Mouse (Mus musculus) embryonic facial prominence, embryonic 11.5 days (tissue): Measurements from ENCODE around the gene Trp53. TPM values are rescaled to one million over a fixed set of nuclear protein-coding genes. Genes with fewer than 3 reads are reported as not detected.

ENCODE experiments used
- ATAC-seq: fragments of 200-750 bp; cut with Nextera tagmentation; replicated peaks from 2 replicates; pipeline ENCODE4 v1.8.0; 2017; ENCODE audit warnings: low read depth; ENCODE audit not compliant: insufficient number of reproducible peaks, low FRiP score, low TSS enrichment
- DNase-seq: peaks from one replicate; pipeline ENCODE4 v3.0.0-alpha.2; 2015; ENCODE audit warnings: low spot score
- H3K27ac ChIP-seq: fragments of 300-500 bp; sonication (generic); replicated peaks from 2 replicates; pipeline ENCODE4 v1.5.1; 2014; ENCODE audit warnings: mild to moderate bottlenecking, low read depth, low read length, control low read depth
- H3K27me3 ChIP-seq: fragments of 300-500 bp; sonication (generic); 2 replicates; pipeline ENCODE4 v1.6.1; 2014; ENCODE audit warnings: mild to moderate bottlenecking, low read length, moderate library complexity, mixed read lengths; ENCODE audit not compliant: control insufficient read depth, insufficient read depth
- H3K36me3 ChIP-seq: fragments of 300-500 bp; sonication (generic); replicated peaks from 2 replicates; pipeline ENCODE4 v1.6.1; 2014; ENCODE audit warnings: low read depth, mild to moderate bottlenecking, low read length, moderate library complexity, mixed read lengths; ENCODE audit not compliant: control insufficient read depth, insufficient read depth
- H3K4me1 ChIP-seq: fragments of 300-500 bp; sonication (generic); 2 replicates; pipeline ENCODE4 v1.6.1; 2014; ENCODE audit warnings: low read length, mixed read lengths; ENCODE audit not compliant: control insufficient read depth, insufficient read depth
- H3K4me2 ChIP-seq: fragments of 300-500 bp; sonication (generic); 2 replicates; pipeline ENCODE4 v1.6.1; 2014; ENCODE audit warnings: low read depth, mild to moderate bottlenecking, control low read depth, low read length, moderate library complexity
- H3K4me3 ChIP-seq: fragments of 300-500 bp; sonication (generic); 2 replicates; pipeline ENCODE4 v1.5.1; 2014; ENCODE audit warnings: low read depth, low read length, control low read depth
- H3K9ac ChIP-seq: fragments of 300-500 bp; sonication (generic); replicated peaks from 2 replicates; pipeline ENCODE4 v1.6.1; 2014; ENCODE audit warnings: mild to moderate bottlenecking, control low read depth, low read length
- H3K9me3 ChIP-seq: fragments of 300-500 bp; sonication (generic); replicated peaks from 2 replicates; pipeline ENCODE4 v1.6.1; 2016; ENCODE audit warnings: mild to moderate bottlenecking, low read length, inconsistent platforms, mixed read lengths; ENCODE audit not compliant: control insufficient read depth
- WGBS: fragments of 180-500 bp; shearing (Covaris S2); extraction: QIAGEN DNeasy Blood & Tissue Kit; methylation state at CpG from one replicate; pipeline ENCODE4 v1.1.7; 2014; 5-methylcytosine and 5-hydroxymethylcytosine counted together
- microRNA counts: library from miRNA; unstranded; fragments of <30 nt; microRNA quantifications from one replicate; lab custom pipeline; 2016
- microRNA-seq: library from miRNA; unstranded; fragments of <30 nt; microRNA quantifications from one replicate; pipeline ENCODE4, GENCODE M21; 2016; ENCODE audit warnings: borderline number of aligned reads
- polyA plus RNA-seq: library from polyadenylated mRNA; unstranded; fragments of >200 nt; fragmentation: Nextera tagmentation; extraction: Ambion mirVana; gene quantifications from 2 replicates; pipeline ENCODE4 v1.2.1, GENCODE M21; 2014

The Trp53 gene
- polyA plus RNA-seq, 1 experiment from 2014 or later = 200 TPM

DNA sequence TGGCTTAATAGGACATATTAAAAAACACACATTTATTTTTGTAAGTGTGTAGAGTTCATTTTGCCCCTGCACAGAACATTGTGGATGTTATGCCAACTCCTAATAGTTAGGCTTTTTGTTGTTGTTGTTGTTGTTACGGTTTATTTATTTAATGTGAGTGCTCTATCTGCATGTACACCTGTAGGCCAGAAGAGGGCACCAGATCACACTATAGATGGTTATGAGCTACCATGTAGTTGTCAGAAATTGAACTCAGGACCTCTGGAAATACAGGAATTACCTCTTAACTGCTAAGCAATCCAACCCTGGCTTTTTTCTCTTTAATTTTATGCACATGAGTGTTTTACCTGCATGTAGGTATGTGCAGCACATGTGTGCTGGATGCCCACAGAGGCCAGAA, 49.6 kb downstream of the Trp53 start:
- Histone ChIP-seq H3K9ac (no peak overlapping the region), H3K27me3 (no peaks in the 10 kb centered on the region), H3K4me1 (no peaks in the 10 kb centered on the region), H3K4me2 (no peak overlapping the region), H3K9me3 (no peaks in the 10 kb centered on the region), H3K4me3 (no peak overlapping the region), H3K27ac (no peak overlapping the region), H3K36me3 (no peaks in the 10 kb centered on the region; the same call in 1 of the 2 replicates)
- no peak for ATAC-seq
- DNase-seq = peak; percentile 32
- 67% methylated on average over 1 of the region's 1 CpGs for WGBS

DNA sequence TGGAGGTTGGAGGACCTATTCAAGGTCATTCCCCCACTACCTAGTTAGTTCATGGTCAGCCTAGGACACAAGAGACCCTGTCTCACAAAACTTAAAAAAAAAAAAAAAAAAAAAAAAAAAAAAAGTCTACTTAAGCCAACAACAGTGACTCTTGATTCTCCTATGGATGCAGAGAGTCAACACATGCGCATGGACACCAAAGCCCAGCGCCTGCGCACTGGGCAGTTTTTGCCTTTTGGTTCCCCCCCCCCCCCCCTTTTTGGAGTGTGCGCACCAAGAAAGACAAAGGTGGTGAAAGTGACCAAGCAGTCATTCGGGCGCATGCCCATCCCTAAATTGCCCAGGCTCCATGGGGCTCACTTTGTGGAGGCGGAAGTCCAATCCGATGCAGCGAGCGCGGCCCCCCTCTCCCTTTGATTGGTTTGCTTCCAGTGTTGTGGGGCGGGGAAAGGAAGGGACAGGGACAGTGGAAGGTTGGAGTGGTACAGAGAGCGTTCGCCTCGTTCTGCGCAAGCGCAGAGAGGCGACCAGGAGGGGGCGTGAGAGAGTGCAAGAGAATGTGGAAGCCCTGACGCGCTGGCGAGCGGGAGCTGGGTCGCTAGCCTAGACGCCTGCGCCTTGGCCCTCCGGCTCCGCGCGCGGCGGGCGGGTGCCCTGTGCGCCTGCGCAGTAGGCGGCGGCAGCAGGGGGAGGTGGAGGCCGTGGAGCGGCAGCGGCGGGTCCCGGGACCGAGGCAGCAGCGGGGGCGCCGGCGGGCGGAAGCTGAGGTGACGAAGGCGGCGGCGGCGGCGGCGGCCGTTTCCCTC, 52.3 kb downstream of the Trp53 start, which contains the start of gene Fxr2:
Gene Fxr2, plus strand, starts transcription at position 707 of the 806 bp plus-strand sequence.
- DNase-seq = peak; percentile 100
- no peaks in the 10 kb centered on the region for H3K9me3 ChIP-seq
- peak within 1 kb of the TSS; percentile 74 for H3K4me2 ChIP-seq
- H3K9ac ChIP-seq = peak within 1 kb of the TSS; percentile 97
- no peaks in the 10 kb centered on the region; the same call in 1 of the 2 replicates for H3K36me3 ChIP-seq
- peak; percentile 99 for ATAC-seq
- under 1% methylated on average over 38 of the region's 56 CpGs for WGBS
- H3K27me3 ChIP-seq = no peaks in the 10 kb centered on the region
- H3K27ac ChIP-seq = peak within 1 kb of the TSS; percentile 95
- H3K4me1 ChIP-seq = no peaks in the 10 kb centered on the region
- H3K4me3 ChIP-seq = peak within 1 kb of the TSS; percentile 98

DNA sequence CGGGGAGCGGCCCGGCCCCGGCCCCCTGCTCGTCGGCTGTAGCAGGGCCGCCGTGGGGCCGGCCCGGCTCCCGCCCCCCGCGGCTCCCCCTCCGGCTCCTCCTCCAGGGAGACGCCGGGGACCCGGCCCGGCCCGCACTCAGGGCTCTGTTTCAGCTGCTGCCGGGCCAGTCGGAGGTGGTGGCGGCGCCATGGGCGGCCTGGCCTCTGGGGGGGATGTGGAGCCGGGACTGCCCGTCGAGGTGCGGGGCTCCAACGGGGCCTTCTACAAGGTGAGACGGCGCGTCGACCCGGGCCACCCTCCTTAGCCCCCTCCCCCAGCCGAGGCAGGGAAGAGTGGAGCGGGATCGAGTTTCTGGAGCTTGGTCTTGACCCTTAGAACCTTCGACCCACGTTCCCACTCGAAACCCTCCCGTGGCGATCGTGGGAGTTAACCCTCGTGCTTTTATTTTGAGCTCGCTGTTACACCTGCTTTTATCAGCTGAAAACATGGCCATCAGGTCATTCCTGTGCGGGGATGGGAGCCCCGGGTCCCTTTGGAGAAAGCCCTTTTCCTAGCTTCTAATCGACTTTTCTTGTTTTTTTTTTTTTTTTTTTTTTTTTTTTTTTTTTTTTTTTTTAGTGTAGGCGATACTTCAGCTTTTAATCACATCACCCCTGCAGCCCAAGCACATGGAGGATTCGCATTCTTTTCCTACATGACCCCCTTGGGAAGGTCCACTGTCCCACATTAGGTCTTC, 53.1 kb downstream of the Trp53 start:
- ATAC-seq (peak; percentile 61), DNase-seq (no peak)
- no peaks in the 10 kb centered on the region for H3K27me3 ChIP-seq
- H3K9ac ChIP-seq = peak overlapping the region; percentile 97
- H3K9me3 ChIP-seq = no peaks in the 10 kb centered on the region
- peak overlapping the region; percentile 98 for H3K4me3 ChIP-seq
- WGBS = under 1% methylated on average over 37 of the region's 50 CpGs
- H3K36me3 ChIP-seq = no peaks in the 10 kb centered on the region; the same call in 1 of the 2 replicates
- H3K27ac ChIP-seq = peak overlapping the region; percentile 95
- no peaks in the 10 kb centered on the region for H3K4me1 ChIP-seq
- H3K4me2 ChIP-seq = peak overlapping the region; percentile 74

DNA sequence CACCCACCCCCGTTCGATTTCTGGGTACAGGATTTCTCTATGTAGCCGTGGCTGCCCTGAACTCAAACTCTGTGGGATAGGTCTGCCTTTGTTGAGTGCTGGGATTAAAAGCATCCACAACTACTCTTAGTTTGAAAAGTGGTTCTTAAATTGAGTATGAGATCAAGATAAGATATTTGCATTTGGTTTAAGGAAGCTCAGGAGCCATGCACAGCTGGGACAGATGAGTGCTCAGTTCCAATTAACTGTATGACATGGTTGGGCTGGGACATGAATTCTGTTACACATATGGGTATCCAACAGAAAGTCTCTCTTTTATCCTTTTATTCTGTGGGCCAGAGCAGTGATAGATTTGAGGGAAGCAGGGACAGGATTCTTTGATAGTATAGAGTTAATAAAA, 55.3 kb downstream of the Trp53 start:
- Histone ChIP-seq H3K4me2 (no peak overlapping the region), H3K27me3 (no peaks in the 10 kb centered on the region), H3K4me3 (no peak overlapping the region), H3K36me3 (peaks cover 3% of the 10 kb centered on the region), H3K27ac (no peak overlapping the region), H3K4me1 (no peaks in the 10 kb centered on the region), H3K9ac (no peak overlapping the region), H3K9me3 (no peaks in the 10 kb centered on the region)
- no peak for DNase-seq
- WGBS = 87% methylated on average over 3 of the region's 3 CpGs
- ATAC-seq = no peak

MicroRNAs within 50 kb of the gene (microRNA counts, 519-probe panel; counts per million panel counts)
- microRNA mmu-miR-467f (lab: Ali Mortazavi, UCI) = 2,318 counts per million, percentile 18 among the panel's probes with 10 or more counts

Small RNAs within 50 kb of the gene (microRNA-seq; reads per million reads assigned to microRNA genes)
- not detected for gene Mir467f

Other genes with a start within 250 kb of the Trp53 start
- 23.7 and 25.2 TPM in 2 replicates for gene Rnf227, start 239.9 kb upstream of the Trp53 start, polyA plus RNA-seq
- gene Chd3, start 211.0 kb upstream of the Trp53 start, polyA plus RNA-seq = 48.0 and 52.1 TPM in 2 replicates
- 123 and 135 TPM in 2 replicates for gene Naa38, start 184.9 kb upstream of the Trp53 start, polyA plus RNA-seq
- 33.3 TPM in 2 replicates for gene Cyb5d1, start 184.7 kb upstream of the Trp53 start, polyA plus RNA-seq
- 13.6 and 18.1 TPM in 2 replicates for gene Tmem88, start 182.1 kb upstream of the Trp53 start, polyA plus RNA-seq
- gene Kdm6b, start 166.7 kb upstream of the Trp53 start, polyA plus RNA-seq = 25.9 and 26.2 TPM in 2 replicates
- 1.5 and 2.1 TPM in 2 replicates for gene Dnah2, start 31.2 kb upstream of the Trp53 start, polyA plus RNA-seq
- 11.2 and 11.3 TPM in 2 replicates for gene Efnb3, start 20.2 kb upstream of the Trp53 start, polyA plus RNA-seq
- 40.2 and 40.9 TPM in 2 replicates for gene Wrap53, start 104 bp upstream of the Trp53 start, polyA plus RNA-seq
- 5.2 and 6.0 TPM in 2 replicates for gene Atp1b2, start 25.6 kb downstream of the Trp53 start, polyA plus RNA-seq
- 0.14 TPM in 1 of 2 replicates, not detected in the other for gene Shbg, start 37.5 kb downstream of the Trp53 start, polyA plus RNA-seq
- gene Sat2, start 41.7 kb downstream of the Trp53 start, polyA plus RNA-seq = 15.0 and 19.4 TPM in 2 replicates
- gene Fxr2, start 52.6 kb downstream of the Trp53 start, polyA plus RNA-seq = 24.3 and 30.9 TPM in 2 replicates
- not detected in 2 replicates for gene Sox15, start 75.0 kb downstream of the Trp53 start, polyA plus RNA-seq
- gene Mpdu1, start 82.3 kb downstream of the Trp53 start, polyA plus RNA-seq = 25.9 and 28.0 TPM in 2 replicates
- gene Cd68, start 85.8 kb downstream of the Trp53 start, polyA plus RNA-seq = 5.5 and 7.6 TPM in 2 replicates
- 959 and 1,000 TPM in 2 replicates for gene Eif4a1, start 92.1 kb downstream of the Trp53 start, polyA plus RNA-seq
- 106 and 108 TPM in 2 replicates for gene Senp3, start 101.7 kb downstream of the Trp53 start, polyA plus RNA-seq
- 0.24 and 0.42 TPM in 2 replicates for gene Tnfsf13, start 105.4 kb downstream of the Trp53 start, polyA plus RNA-seq
- gene Tnfsf12, start 115.5 kb downstream of the Trp53 start, polyA plus RNA-seq = 3.6 and 4.3 TPM in 2 replicates
- gene Tnfsfm13, start 115.7 kb downstream of the Trp53 start, polyA plus RNA-seq = 1.2 and 1.5 TPM in 2 replicates
- gene Polr2a, start 178.3 kb downstream of the Trp53 start, polyA plus RNA-seq = 51.4 and 56.5 TPM in 2 replicates
- 0.18 TPM in 1 of 2 replicates, not detected in the other for gene Slc35g3, start 181.6 kb downstream of the Trp53 start, polyA plus RNA-seq
- 1.1 and 1.2 TPM in 2 replicates for gene Zbtb4, start 185.6 kb downstream of the Trp53 start, polyA plus RNA-seq
- 3.0 and 3.6 TPM in 2 replicates for gene Chrnb1, start 215.6 kb downstream of the Trp53 start, polyA plus RNA-seq
- gene Fgf11, start 221.5 kb downstream of the Trp53 start, polyA plus RNA-seq = 0.92 and 0.97 TPM in 2 replicates
- gene Tmem102, start 225.3 kb downstream of the Trp53 start, polyA plus RNA-seq = 2.1 and 2.8 TPM in 2 replicates
- not detected in 2 replicates for gene Gm39566, start 234.9 kb downstream of the Trp53 start, polyA plus RNA-seq
- not detected in 2 replicates for gene Spem2, start 238.1 kb downstream of the Trp53 start, polyA plus RNA-seq
- gene Spem1, start 241.8 kb downstream of the Trp53 start, polyA plus RNA-seq = 0.27 TPM in 1 of 2 replicates, not detected in the other